Mouse (Mus musculus) liver, embryonic 14.5 days (tissue): Measurements from ENCODE around the gene 0610030E20Rik.

Experiments used
- CTCF ChIP-seq: IDR thresholded peaks from 2 replicates; pipeline ENCODE4 v1.5.1; 2016; ENCODE audit warnings: antibody characterized with exemption, low read depth, control low read depth
- EP300 ChIP-seq: IDR thresholded peaks from 2 replicates; pipeline ENCODE4 v1.6.1; 2016; ENCODE audit warnings: antibody characterized with exemption, low read depth

DNA sequence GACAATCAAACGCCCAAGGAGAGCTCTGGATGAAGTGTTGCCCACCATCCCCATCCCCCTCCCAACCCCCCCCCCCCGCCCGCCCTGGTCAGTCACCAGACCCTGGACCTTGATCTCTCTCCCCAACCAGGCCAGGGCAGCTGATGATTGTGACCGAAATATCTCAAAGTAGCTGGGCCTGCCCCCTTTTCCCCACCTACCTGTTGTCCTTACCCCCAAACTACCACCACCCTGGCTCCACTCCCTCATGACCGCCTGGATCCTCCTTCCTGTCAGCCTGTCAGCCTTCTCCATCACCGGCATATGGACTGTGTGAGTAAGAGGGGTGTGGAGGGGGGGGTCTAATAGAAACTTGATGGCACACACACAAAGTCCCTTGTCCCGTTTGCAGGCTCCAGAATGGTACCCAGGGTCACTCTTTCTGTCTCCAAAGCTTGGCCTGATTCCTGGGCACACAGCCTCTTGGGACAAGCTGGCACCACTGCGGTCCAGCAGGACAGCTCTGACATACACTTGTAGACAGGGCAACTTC, 8.9 kb downstream of the 0610030E20Rik start:
- TF ChIP-seq CTCF, result no peak
- no peak for TF ChIP-seq EP300
